Mouse (Mus musculus): ENCODE measurements around the gene Lsm8.
"Not testable (repeated sequence)": the region's sequence is repeated elsewhere in the genome, so short reads cannot be mapped to it uniquely, and the experiment has no call there.

Lsm8 gene

DNA sequence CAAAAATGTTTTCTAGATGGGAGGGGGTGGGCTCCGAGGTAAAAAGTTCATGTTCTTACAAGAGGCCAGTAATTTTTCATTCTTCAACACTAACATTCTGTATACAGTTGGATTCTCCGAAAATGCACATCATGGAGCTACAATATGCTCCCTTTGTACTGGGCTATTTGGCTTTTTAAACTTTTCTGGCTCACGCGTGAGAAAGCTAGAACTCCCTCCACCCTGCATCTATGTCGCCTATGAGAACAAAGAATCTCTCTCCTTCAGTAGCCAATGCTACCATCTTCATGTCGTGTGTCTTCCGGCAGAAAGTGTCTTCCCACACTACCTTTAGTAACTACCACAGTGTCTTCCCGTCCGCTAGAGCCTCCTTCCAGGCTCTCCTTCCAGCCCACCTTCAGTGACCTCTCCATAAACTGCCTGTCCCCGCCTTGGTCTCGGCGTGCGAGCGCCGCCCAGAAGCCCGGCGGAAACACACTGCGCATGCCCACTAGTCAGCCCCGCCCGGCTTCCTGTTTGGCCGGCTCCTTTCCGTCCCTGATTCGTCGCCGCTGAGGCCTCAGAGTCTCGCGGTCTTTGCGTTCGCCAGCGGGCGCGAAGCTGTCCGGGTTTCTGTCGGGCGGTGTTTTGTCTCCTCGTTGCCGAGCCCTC is at the start of gene Lsm8:
Gene Lsm8 (plus strand): TSS at position 529 of the 651 bp plus-strand sequence.
- DNase-seq = peak; percentile 95 to 96

DNA sequence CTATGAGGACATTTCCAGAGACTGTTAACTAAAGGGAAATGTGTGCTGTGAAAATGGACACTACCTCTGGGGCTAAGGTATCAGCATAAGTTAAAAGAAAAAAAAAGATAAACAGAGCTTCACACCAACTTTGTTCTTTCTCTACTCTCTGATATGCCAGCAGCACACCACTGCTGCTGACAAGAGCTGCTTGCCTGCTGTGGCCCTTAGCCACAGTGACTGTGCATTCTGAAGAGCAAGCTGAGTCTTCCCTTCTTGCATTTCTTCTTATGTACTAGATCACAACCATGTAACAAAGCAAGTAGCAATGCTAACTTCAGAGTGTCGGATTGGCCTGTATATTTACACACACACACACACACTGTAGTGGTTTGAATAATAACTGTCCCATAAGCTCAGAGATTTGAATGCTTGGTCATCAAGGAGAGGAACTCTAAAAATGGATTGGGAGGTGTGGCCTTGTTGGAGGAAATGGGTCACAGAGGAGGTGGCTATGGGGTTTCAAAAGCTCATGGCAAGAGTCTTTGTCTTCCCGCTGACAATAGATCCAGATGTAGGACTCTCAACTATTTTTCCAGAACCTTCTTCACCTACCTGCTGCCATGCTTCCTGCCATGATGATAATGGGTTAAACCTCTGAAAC is 47.4 kb upstream of the Lsm8 start:
- no peak for DNase-seq

DNA sequence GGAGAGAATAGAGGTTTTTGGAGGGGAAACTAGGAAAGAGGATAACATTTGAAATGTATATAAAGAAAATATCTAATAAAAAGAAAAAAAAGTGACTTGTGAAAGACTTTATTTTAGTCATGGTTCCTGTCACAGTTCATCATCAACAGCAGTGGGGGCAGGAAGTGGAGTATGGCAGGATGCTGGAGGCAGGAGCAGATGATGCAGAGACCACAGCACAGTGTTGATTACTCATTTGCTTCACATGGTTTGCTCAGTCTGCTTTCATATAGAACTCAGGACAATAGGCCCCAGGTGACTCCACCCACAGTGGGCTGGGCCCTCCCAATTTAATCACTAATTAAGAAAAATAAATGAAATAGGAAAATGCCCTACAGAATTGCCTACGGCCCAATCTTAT is 35.8 kb upstream of the Lsm8 start:
- DNase-seq = no peak

- no peak for DNase-seq
Observed at GRCm38 (mm10) chr6:18815606-18816005, 32.8 kb upstream of the Lsm8 start.

- peak in 1 of 2 experiments; percentile 3 for DNase-seq
Observed at GRCm38 (mm10) chr6:18819343-18819742, 29.0 kb upstream of the Lsm8 start.

GRCm38 (mm10) chr6:18820246-18820645 is 28.1 kb upstream of the Lsm8 start:
- no peak for DNase-seq

- no peak for DNase-seq
Observed at GRCm38 (mm10) chr6:18822812-18823211, 25.6 kb upstream of the Lsm8 start.

DNA sequence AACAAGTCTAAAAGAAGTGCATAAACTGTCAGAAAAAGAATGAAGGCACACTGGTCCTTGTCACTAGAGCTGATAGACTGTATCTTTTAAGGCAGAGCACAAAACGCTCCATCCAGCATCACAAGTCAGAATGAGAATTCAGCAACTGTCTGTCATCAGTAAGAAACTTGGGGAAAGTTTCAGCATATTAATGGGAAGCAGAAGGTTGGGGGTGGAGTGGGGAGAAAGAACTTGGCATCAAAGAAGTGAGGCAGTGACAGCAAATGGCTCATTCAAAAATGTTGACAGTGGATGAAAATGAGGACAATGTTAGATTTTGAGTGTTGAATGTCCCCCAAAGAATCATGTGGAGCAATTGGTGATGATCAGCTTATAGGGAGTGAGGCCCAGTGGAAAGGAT is 15.4 kb upstream of the Lsm8 start:
- DNase-seq = no peak

GRCm38 (mm10) chr6:18844529-18844928 is 3.9 kb upstream of the Lsm8 start:
- DNase-seq = not testable (repeated sequence)

GRCm38 (mm10) chr6:18845571-18845970 is 2.8 kb upstream of the Lsm8 start:
- peak in 1 of 2 experiments; percentile 3 for DNase-seq

DNA sequence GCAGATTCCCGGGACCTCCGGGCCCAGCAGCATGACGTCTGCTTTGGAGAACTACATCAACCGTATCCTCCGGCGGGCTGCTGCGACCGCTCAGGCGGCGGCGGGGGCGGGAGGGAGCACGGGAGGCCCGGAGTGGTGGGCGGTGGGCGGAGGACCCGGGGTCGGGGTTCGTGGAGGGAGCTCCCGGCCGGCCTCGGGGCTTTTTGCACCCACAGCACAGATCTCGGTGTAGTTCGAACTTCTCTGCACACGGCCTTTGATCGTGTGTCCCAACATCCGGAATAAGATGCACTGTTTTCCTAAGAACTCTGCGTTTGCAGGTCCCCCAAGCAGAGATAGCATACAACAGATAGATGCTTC is 303 bp downstream of the Lsm8 start:
- DNase-seq = no peak

- DNase-seq = no peak
Observed at GRCm38 (mm10) chr6:18855323-18855722, 6.9 kb downstream of the Lsm8 start.

GRCm38 (mm10) chr6:18856487-18857078 is 8.2 kb downstream of the Lsm8 start:
- no peak for DNase-seq

- DNase-seq = no peak
Observed at GRCm38 (mm10) chr6:18866018-18866417, 17.6 kb downstream of the Lsm8 start, which contains the start of gene Ankrd7. Ankrd7 (plus strand) TSS chr6:18866318.

DNA sequence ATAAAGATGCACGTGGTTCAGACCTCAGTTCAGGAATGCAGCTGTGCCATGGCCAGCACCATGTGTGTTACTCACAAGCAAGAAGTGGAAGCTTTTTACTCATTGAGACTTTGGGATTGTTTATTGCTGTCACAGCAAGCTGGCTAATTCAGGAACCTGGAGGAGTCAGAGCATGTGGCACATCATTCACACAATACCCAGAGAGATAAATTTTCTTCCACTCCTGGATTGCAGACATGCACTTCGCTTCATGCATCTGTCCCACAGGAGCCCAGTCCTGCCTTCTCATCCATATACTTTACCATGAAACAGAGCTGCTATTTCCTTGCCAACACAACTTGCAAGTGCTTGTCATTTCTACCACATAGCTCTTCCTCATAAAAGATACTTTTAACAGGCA is 40.7 kb downstream of the Lsm8 start:
- no peak for DNase-seq

DNA sequence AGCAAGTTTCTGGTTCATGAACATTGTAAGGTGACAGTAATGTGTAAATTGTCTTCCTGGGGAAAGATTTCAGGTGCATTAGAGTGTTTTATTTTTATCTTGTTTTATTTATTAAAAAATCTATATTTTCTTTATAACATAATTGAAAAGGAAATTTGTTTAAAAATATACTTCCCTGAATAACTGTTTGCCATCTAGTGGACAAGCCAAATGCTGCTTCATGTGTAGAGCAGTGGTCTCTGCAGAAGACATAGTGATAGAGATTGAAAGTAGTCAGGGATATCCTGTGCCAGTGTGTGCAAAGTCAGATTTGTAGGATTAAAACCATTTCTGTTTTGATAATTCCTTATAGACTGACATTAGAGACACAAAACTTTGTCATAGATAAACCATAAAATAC is 45.8 kb downstream of the Lsm8 start:
- no peak for DNase-seq
